ENCODE assay signal across 13 mouse cellular contexts in the genomic region with DNA sequence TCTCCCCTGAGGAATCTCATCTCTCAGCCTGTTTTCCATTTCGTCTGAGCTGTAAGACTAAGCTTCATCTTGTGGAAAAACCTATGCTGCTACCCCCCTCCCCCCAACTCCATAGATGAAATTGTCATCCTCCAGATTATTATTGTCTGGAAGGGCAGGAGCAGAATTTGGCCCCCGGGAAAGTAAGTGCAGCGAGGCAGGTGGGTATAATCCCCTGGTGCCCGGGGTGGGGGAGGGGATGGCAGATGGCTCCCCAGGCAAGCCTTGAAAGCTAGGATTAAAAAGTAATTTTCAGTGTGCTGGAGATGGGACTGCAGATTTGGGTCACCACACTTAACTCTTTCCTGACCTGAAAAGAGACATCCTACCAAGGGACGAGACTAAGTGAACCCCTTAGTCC.
"Had no signal": no experiment of that assay in that cellular context is flagged by ENCODE, and none has a peak within 500 bp of the region (broad histone marks: within the 10 kb centered on the region; RNA-seq: fewer than 3 reads in every experiment).

No protein-coding gene starts in this region.

- ATAC-seq: intestine, postnatal 0 days had no signal

- H3K36me3 ChIP-seq: limb, embryonic 13.5 days; neural tube, embryonic 13.5 days had no signal

- H3K4me3 ChIP-seq: limb, embryonic 13.5 days; neural tube, embryonic 13.5 days had no signal

- H3K9me3 ChIP-seq: limb, embryonic 13.5 days; neural tube, embryonic 13.5 days had no signal

- H3K4me2 ChIP-seq: limb, embryonic 13.5 days; neural tube, embryonic 13.5 days had no signal

- H3K4me1 ChIP-seq: limb, embryonic 13.5 days had no signal

- H3K27me3 ChIP-seq: limb, embryonic 13.5 days; neural tube, embryonic 13.5 days had no signal

- H3K9ac ChIP-seq: limb, embryonic 13.5 days; liver, embryonic 14.5 days; neural tube, embryonic 13.5 days had no signal

- DNase-seq: kidney, adult 8-10 months; kidney, postnatal 36 days; layer of hippocampus, adult 9-11 months; layer of hippocampus, postnatal 36 days; lung, adult 18-20 months; right cerebral cortex, postnatal 4 days; spleen, adult 18-20 months; thymus, adult 18-20 months; thymus, postnatal 14 days had no signal

- H3K27ac ChIP-seq: limb, embryonic 13.5 days; liver, embryonic 14.5 days; neural tube, embryonic 13.5 days had no signal
